Mouse (Mus musculus): ENCODE data around the gene Hrh1.

GRCm38 (mm10) chr6:114394982-114395381 is 2.8 kb upstream of the Hrh1 start:
- TF ChIP-seq ETS1 (conservative IDR thresholded peaks at IDR 0.05; ENCODE audit: low read depth, low read length) (no peak), POLR2A (IDR thresholded peaks at IDR 0.05; ENCODE audit: low read depth, low read length) (no peak), SIN3A (IDR thresholded peaks at IDR 0.05; ENCODE audit: low read length) (no peak), CTCF (conservative IDR thresholded peaks at IDR 0.05 in 1 of 2, IDR thresholded peaks at IDR 0.05 in 1 of 2; ENCODE audit: low read depth in 2 of 2, low read length in 2 of 2) (no peak), E2F4 (IDR thresholded peaks at IDR 0.05; ENCODE audit: insufficient replicate concordance, low read depth, low read length) (no peak), SMC3 (IDR thresholded peaks at IDR 0.05; ENCODE audit: low read depth, low read length) (no peak), MAX (IDR thresholded peaks at IDR 0.05; ENCODE audit: low read length) (no peak), MAFK (IDR thresholded peaks at IDR 0.05; ENCODE audit: insufficient replicate concordance, low read length) (no peak), MXI1 (IDR thresholded peaks at IDR 0.05; ENCODE audit: low read depth, low read length) (no peak)
